Mouse (Mus musculus) stomach, postnatal 0 days (tissue): ENCODE data around the gene Vamp3. TPM values are rescaled to one million over a fixed set of nuclear protein-coding genes. Genes with fewer than 3 reads are reported as not detected.
A peak's percentile ranks its signal among the peaks of the same experiment; 100 is the strongest.

Experiments used
- ATAC-seq: fragments of 200-750 bp; cut with Nextera tagmentation; 2 replicates; pipeline ENCODE4 v1.8.0; 2017; ENCODE audit not compliant: low FRiP score, low TSS enrichment
- DNase-seq: peaks from one replicate; pipeline ENCODE4 v3.0.0-alpha.2; 2016; ENCODE audit warnings: low spot score
- H3K27ac ChIP-seq: fragments of 300-500 bp; sonication (generic); replicated peaks from 2 replicates; pipeline ENCODE4 v1.5.1; 2014; ENCODE audit warnings: mild to moderate bottlenecking, control low read depth
- H3K27me3 ChIP-seq: fragments of 300-500 bp; sonication (generic); 2 replicates; pipeline ENCODE4 v1.6.1; 2014; ENCODE audit warnings: low read length; ENCODE audit not compliant: control insufficient read depth, insufficient read depth
- H3K36me3 ChIP-seq: fragments of 300-500 bp; sonication (generic); 2 replicates; pipeline ENCODE4 v1.6.1; 2014; ENCODE audit warnings: low read length, mixed read lengths; ENCODE audit not compliant: control insufficient read depth, insufficient read depth
- H3K4me1 ChIP-seq: fragments of 300-500 bp; sonication (generic); replicated peaks from 2 replicates; pipeline ENCODE4 v1.6.1; 2014; ENCODE audit warnings: antibody characterized with exemption; ENCODE audit not compliant: control insufficient read depth, insufficient read depth
- H3K4me2 ChIP-seq: fragments of 300-500 bp; sonication (generic); replicated peaks from 2 replicates; pipeline ENCODE4 v1.6.1; 2014; ENCODE audit warnings: low read depth, mild to moderate bottlenecking, control low read depth, moderate library complexity
- H3K4me3 ChIP-seq: fragments of 300-500 bp; sonication (generic); 2 replicates; pipeline ENCODE4 v1.5.1; 2014; ENCODE audit warnings: low read depth, low read length, control low read depth
- H3K9ac ChIP-seq: fragments of 300-500 bp; sonication (generic); 2 replicates; pipeline ENCODE4 v1.6.1; 2014; ENCODE audit warnings: mild to moderate bottlenecking, low read length, control low read depth, mixed read lengths
- H3K9me3 ChIP-seq: fragments of 300-500 bp; sonication (generic); 2 replicates; pipeline ENCODE4 v1.6.1; 2016; ENCODE audit warnings: low read length; ENCODE audit not compliant: control insufficient read depth
- CTCF ChIP-seq: IDR thresholded peaks from 2 replicates; pipeline ENCODE4 v1.5.1; 2016; ENCODE audit warnings: antibody characterized with exemption, low read depth, mild to moderate bottlenecking, moderate library complexity
- EP300 ChIP-seq: optimal IDR thresholded peaks from 2 replicates; pipeline ENCODE3; 2016; ENCODE audit warnings: antibody characterized with exemption
- WGBS: fragments of 180-500 bp; shearing (Covaris S2); extraction: QIAGEN DNeasy Blood & Tissue Kit; methylation state at CpG from one replicate; pipeline ENCODE4 v1.1.7; 2014; 5-methylcytosine and 5-hydroxymethylcytosine counted together
- polyA plus RNA-seq: library from polyadenylated mRNA; unstranded; fragments of >200 nt; fragmentation: Nextera tagmentation; extraction: Ambion mirVana; gene quantifications from 2 replicates; pipeline ENCODE4 v1.2.1, GENCODE M21; 2015

The Vamp3 gene
- polyA plus RNA-seq, 1 experiment from 2014 or later, result 105 TPM

- H3K27me3 ChIP-seq, result no peaks in the 10 kb centered on the region
- no peaks in the 10 kb centered on the region for H3K9me3 ChIP-seq
- WGBS, result 98% methylated on average over 4 of the region's 4 CpGs
- no peak overlapping the region for H3K4me3 ChIP-seq
- no peaks in the 10 kb centered on the region for H3K36me3 ChIP-seq
- ATAC-seq, result no peak
- no peaks in the 10 kb centered on the region for H3K4me1 ChIP-seq
- no peak overlapping the region for H3K27ac ChIP-seq
- H3K4me2 ChIP-seq, result no peak overlapping the region
- TF ChIP-seq CTCF (no peak), EP300 (no peak)
- DNase-seq, result no peak
- no peak overlapping the region for H3K9ac ChIP-seq
Measured at GRCm38 (mm10) chr4:151059566-151059965, 1.8 kb upstream of the Vamp3 start.

- Histone ChIP-seq H3K4me1 (no peaks in the 10 kb centered on the region), H3K27me3 (no peaks in the 10 kb centered on the region), H3K4me2 (peak overlapping the region; percentile 61), H3K9ac (no peak overlapping the region), H3K27ac (no peak overlapping the region), H3K4me3 (peak overlapping the region; percentile 96; the same call in 1 of the 2 replicates), H3K36me3 (no peaks in the 10 kb centered on the region), H3K9me3 (no peaks in the 10 kb centered on the region)
- TF ChIP-seq EP300, result no peak
- 77% methylated on average over 4 of the region's 4 CpGs for WGBS
- no peak for ATAC-seq
- DNase-seq, result no peak
Measured at GRCm38 (mm10) chr4:151058634-151059033, 871 bp upstream of the Vamp3 start.

- no peak overlapping the region for H3K4me3 ChIP-seq
- TF ChIP-seq EP300, result no peak
- no peak for TF ChIP-seq CTCF
- no peak overlapping the region for H3K4me2 ChIP-seq
- ATAC-seq (no peak), DNase-seq (no peak)
- H3K36me3 ChIP-seq, result 0 out of 2 replicates have a peak, but pooled peaks cover 8% of the 10 kb centered on the region
- 79% methylated on average over 1 of the region's 1 CpGs for WGBS
- no peak overlapping the region for H3K27ac ChIP-seq
- H3K9ac ChIP-seq, result no peak overlapping the region
- no peaks in the 10 kb centered on the region for H3K27me3 ChIP-seq
- no peaks in the 10 kb centered on the region for H3K9me3 ChIP-seq
- H3K4me1 ChIP-seq, result no peaks in the 10 kb centered on the region
Measured at GRCm38 (mm10) chr4:151051162-151051561, 6.6 kb downstream of the Vamp3 start.

- Histone ChIP-seq H3K4me2 (no peak overlapping the region), H3K27ac (no peak overlapping the region), H3K9me3 (no peaks in the 10 kb centered on the region), H3K4me3 (no peak overlapping the region), H3K9ac (no peak overlapping the region), H3K36me3 (0 out of 2 replicates have a peak, but pooled peaks cover 7% of the 10 kb centered on the region), H3K27me3 (no peaks in the 10 kb centered on the region), H3K4me1 (no peaks in the 10 kb centered on the region; the same call in 1 of the 2 replicates)
- ATAC-seq, result no peak
- DNase-seq, result no peak
- TF ChIP-seq CTCF (no peak), EP300 (no peak)
- 86% methylated on average over 3 of the region's 3 CpGs for WGBS
Measured at GRCm38 (mm10) chr4:151046524-151046923, 11.2 kb downstream of the Vamp3 start.

- H3K9ac ChIP-seq, result peak overlapping the region; percentile 24; the same call in 1 of the 2 replicates
- peak overlapping the region; percentile 59 for H3K4me3 ChIP-seq
- no peak overlapping the region for H3K27ac ChIP-seq
- TF ChIP-seq EP300 (no peak), CTCF (no peak)
- WGBS, result 5% methylated on average over 17 of the region's 21 CpGs
- ATAC-seq, result no peak; the same call in 1 of the 2 replicates
- no peak for DNase-seq
- peak overlapping the region; percentile 97 for H3K4me2 ChIP-seq
- H3K36me3 ChIP-seq, result 0 out of 2 replicates have a peak, but pooled peaks cover 5% of the 10 kb centered on the region
- H3K9me3 ChIP-seq, result no peaks in the 10 kb centered on the region
- H3K4me1 ChIP-seq, result no peaks in the 10 kb centered on the region; the same call in 1 of the 2 replicates
- H3K27me3 ChIP-seq, result no peaks in the 10 kb centered on the region
Measured at GRCm38 (mm10) chr4:151044944-151045570, 12.7 kb downstream of the Vamp3 start.
